Mouse (Mus musculus): ENCODE data around the gene Cdh4.

The Cdh4 gene

GRCm38 (mm10) chr2:179688976-179689375 is 246.7 kb downstream of the Cdh4 start:
- no peak for DNase-seq

- no peak for DNase-seq
These were observed 247.5 kb downstream of the Cdh4 start for GRCm38 (mm10) chr2:179689761-179690160.

GRCm38 (mm10) chr2:179690571-179690970 is 248.3 kb downstream of the Cdh4 start:
- no peak for DNase-seq

GRCm38 (mm10) chr2:179694936-179695335 is 252.7 kb downstream of the Cdh4 start:
- no peak for DNase-seq

- no peak for DNase-seq
These were observed 255.4 kb downstream of the Cdh4 start for GRCm38 (mm10) chr2:179697601-179698000.

GRCm38 (mm10) chr2:179698196-179698985 is 256.2 kb downstream of the Cdh4 start:
- DNase-seq: no peak

GRCm38 (mm10) chr2:179705043-179705442 is 262.8 kb downstream of the Cdh4 start:
- no peak for DNase-seq

- DNase-seq: no peak
These were observed 263.2 kb downstream of the Cdh4 start for GRCm38 (mm10) chr2:179705461-179705860.

GRCm38 (mm10) chr2:179706616-179707015 is 264.4 kb downstream of the Cdh4 start:
- no peak for DNase-seq

GRCm38 (mm10) chr2:179709111-179709510 is 266.9 kb downstream of the Cdh4 start:
- no peak for DNase-seq

GRCm38 (mm10) chr2:179712690-179713089 is 270.5 kb downstream of the Cdh4 start:
- DNase-seq: no peak

GRCm38 (mm10) chr2:179713326-179713725 is 271.1 kb downstream of the Cdh4 start:
- no peak for DNase-seq

- no peak for DNase-seq
These were observed 271.9 kb downstream of the Cdh4 start for GRCm38 (mm10) chr2:179714145-179714544.

GRCm38 (mm10) chr2:179715375-179715774 is 273.1 kb downstream of the Cdh4 start:
- DNase-seq: no peak

- DNase-seq: no peak
These were observed 278.1 kb downstream of the Cdh4 start for GRCm38 (mm10) chr2:179720366-179720765.

GRCm38 (mm10) chr2:179721534-179722516 is 279.6 kb downstream of the Cdh4 start:
- DNase-seq: no peak

- DNase-seq: no peak
These were observed 280.6 kb downstream of the Cdh4 start for GRCm38 (mm10) chr2:179722776-179723386.

GRCm38 (mm10) chr2:179723401-179723800 is 281.2 kb downstream of the Cdh4 start:
- no peak for DNase-seq

- no peak for DNase-seq
These were observed 286.8 kb downstream of the Cdh4 start for GRCm38 (mm10) chr2:179729002-179729401.

GRCm38 (mm10) chr2:179729802-179730201 is 287.6 kb downstream of the Cdh4 start:
- no peak for DNase-seq

- DNase-seq: no peak
These were observed 291.1 kb downstream of the Cdh4 start for GRCm38 (mm10) chr2:179733141-179733831.

- no peak for DNase-seq
These were observed 300.2 kb downstream of the Cdh4 start for GRCm38 (mm10) chr2:179742419-179742818.

GRCm38 (mm10) chr2:179742828-179743227 is 300.6 kb downstream of the Cdh4 start:
- no peak for DNase-seq
